Mouse (Mus musculus) CH12.LX (cell line): Measurements from ENCODE around the gene Dusp6.

Experiments
- CTCF ChIP-seq, 2 experiments: IDR thresholded peaks in 1 of 2; conservative IDR thresholded peaks in 1 of 2; 2 replicates each; pipeline ENCODE4 v1.5.1; 2011 to 2012; ENCODE audit warnings: low read depth in 2 of 2, low read length in 2 of 2, improper control_type of control experiment in 1 of 2, inconsistent platforms in 1 of 2, mild to moderate bottlenecking in 1 of 2, moderate library complexity in 1 of 2
- MXI1 ChIP-seq: IDR thresholded peaks from 2 replicates; pipeline ENCODE4 v1.6.1; 2011; ENCODE audit warnings: mild to moderate bottlenecking, low read depth, low read length, improper control_type of control experiment
- PAX5 ChIP-seq: IDR thresholded peaks from 2 replicates; pipeline ENCODE4 v1.6.1; 2012; ENCODE audit warnings: low read length, inconsistent platforms, mixed read lengths
- POLR2A ChIP-seq: IDR thresholded peaks from 2 replicates; pipeline ENCODE4 v1.6.1; 2011; ENCODE audit warnings: low read depth, mild to moderate bottlenecking, improper control_type of control experiment, low read length

DNA sequence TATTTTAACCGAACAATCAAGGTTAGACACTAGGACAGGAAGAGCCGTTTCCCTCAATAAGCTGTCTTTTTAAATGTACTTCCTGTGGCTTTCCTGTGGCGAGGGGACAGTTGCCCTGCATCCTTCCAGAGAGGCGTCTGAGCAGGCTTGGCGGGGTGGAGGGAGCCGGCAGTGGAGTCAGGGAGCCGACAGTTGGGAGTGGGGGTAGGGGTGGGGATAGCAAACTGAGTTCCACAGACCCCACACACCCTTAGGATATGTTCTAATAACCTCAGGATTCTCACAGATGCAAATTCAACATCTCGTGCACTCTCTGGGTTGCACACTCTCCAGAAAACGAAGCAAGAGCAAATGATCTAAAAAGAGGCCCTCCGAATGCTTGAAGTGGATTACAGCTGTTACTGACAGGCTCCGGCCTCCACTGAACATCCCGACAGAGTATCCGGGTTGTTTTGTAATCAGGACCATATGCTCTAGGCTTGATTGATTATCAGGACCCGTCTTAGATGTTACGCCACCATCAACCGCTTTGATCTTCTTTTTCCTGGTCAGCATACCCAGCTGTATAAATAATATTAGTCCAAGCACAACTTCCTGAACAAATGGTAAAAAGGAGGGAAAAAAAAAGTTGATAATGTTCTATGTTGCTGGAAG, 33.9 kb upstream of the Dusp6 start:
- TF ChIP-seq MXI1: no peak
- no peak for TF ChIP-seq POLR2A
- TF ChIP-seq CTCF (conservative IDR thresholded peaks at IDR 0.05 in 1 of 2, IDR thresholded peaks at IDR 0.05 in 1 of 2; ENCODE audit: low read depth in 2 of 2, low read length in 2 of 2): no peak
- no peak for TF ChIP-seq PAX5
